Mouse (Mus musculus): ENCODE data around the gene Rrnad1. TPM values are rescaled to one million over a fixed set of nuclear protein-coding genes. Genes with fewer than 3 reads are reported as not detected.
A peak's percentile ranks its signal among the peaks of the same experiment; 100 is the strongest.

Gene Rrnad1
- total RNA-seq, 2 experiments from 2014 or later = 17.7 to 19.0 TPM

- intact Hi-C loops (cut with DNase I) = no loop called here
- no peak for DNase-seq (ENCODE audit: low spot score in 2 of 2)
Observed at GRCm38 (mm10) chr3:87952440-87952839, 21.9 kb upstream of the Rrnad1 start.

DNA sequence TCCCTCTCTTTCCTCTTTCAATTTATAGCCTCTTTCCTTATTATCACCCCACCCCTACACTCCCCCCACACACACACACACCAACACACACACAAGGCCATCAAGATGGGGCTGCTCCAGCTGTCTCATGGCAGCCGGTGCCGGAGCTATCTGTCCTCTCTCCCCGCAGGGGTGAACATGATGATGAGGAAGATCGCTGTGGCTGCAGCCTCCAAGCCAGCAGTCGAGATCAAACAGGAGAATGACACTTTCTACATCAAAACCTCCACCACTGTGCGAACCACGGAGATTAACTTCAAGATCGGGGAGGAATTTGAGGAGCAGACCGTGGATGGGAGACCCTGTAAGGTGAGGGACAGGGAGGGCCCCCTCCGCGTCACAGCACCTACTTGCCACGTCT lies 21.4 kb upstream of the Rrnad1 start:
- DNase-seq (ENCODE audit: low spot score in 2 of 2) = no peak
- intact Hi-C loops (cut with DNase I) = no loop called here

GRCm38 (mm10) chr3:87949955-87950515 lies 19.5 kb upstream of the Rrnad1 start:
- intact Hi-C loops (cut with DNase I) = no loop called here
- DNase-seq (ENCODE audit: low spot score in 2 of 2) = no peak

DNA sequence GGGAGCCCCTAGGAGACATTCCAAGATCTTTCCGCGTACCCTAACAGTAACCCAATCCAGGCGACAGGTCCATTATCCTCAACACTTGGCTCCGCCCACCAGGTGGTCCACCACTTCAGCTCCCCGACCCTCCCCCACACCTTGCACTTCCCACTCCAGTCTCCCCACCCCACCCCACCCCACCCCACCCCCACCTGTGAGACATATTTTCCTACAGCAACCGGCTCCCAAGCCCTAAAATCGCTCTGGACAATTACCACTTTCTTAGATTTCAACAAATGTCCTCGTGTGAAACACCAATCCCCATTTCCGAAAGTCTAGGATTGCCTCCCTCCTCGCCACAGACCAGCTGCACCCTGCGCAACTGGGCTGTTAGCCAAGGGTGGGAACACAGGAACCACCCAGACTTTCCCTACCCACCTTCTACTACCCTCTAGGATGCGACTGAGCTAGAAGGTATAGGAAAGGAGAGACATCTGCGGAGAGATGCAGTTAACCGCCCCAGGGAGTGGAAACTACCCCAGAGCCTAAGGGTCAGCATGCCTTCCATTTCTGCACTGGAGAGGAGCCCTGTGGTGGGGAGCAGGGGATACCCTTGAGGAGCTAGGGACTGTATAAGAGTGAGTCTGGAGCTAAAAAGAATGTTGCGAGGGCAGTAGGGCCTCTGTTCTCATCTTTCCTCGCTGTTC lies 18.9 kb upstream of the Rrnad1 start:
- intact Hi-C loops (cut with DNase I) = no loop called here
- no peak for DNase-seq (ENCODE audit: low spot score in 2 of 2)

DNA sequence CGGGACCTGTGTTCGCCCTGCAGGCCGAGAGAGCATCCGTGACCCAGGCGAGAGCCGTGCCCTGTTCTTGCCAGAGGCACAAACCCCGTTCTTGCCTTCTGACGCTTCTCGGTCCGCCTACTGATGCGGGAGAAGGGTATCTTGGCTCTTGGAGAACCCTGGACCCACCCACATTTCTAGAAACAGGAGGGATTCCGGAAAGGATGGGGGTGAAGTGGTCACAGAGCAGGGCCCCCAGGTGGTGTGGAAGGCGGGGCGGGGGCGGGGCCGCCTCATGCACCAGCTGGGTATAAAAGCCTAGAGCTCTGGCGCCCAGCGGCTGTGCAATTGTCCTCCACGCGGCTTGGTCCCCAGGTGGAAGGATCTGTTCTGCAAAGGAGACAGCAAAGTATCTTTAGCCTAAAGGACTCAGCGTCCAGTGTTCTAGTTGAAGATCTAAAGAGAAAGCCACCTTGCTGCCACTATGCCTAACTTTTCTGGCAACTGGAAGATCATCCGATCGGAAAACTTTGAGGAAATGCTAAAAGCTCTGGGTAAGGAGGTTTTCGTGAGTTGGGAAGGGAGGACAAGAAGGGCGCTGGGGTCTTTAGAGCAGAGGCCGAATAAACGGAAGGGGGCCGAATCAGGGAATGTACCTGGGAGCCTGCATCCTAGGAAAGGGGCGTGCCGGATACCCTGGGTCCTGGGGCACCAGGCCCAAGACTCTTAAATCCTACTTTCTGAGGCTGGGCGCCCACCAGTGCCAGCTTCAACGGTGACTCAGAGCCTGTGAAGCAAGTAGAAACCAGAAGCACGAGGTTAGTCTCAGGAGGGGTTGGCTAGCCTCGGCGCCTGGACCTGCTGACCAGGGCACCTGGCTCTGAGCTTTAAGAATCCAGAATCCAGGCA lies 18.1 kb upstream of the Rrnad1 start, which contains the start of gene Crabp2:
Crabp2 (plus strand) TSS at position 289 of the 888 bp plus-strand sequence.
- intact Hi-C loops (cut with DNase I) = no loop called here
- DNase-seq (ENCODE audit: low spot score in 2 of 2) = no peak

DNA sequence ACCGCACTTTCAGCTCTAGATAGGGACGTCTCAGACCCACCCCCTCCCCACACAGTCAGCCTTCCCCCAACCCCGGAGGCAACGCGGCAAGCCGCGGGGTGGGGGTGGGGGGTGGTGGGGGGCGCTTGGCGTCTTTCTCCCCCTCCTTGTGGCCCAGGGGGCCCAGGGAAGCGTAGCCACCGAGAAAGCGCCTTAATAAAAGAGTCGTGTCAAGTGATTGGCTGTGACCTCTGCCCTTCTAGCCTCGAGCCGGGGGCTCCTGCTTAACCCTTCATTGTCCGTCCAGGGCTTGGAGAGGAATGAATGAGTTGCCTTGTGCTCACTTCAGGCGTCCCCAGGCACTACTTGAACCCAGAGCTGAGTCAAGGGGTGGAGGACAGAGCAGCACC lies 17.3 kb upstream of the Rrnad1 start:
- intact Hi-C loops (cut with DNase I) = no loop called here
- no peak for DNase-seq (ENCODE audit: low spot score in 2 of 2)

- intact Hi-C loops (cut with DNase I) = no loop called here
- DNase-seq (ENCODE audit: low spot score in 2 of 2) = peak in 1 of 2 experiments; percentile 35
Observed at GRCm38 (mm10) chr3:87947056-87947810, 16.7 kb upstream of the Rrnad1 start.

DNA sequence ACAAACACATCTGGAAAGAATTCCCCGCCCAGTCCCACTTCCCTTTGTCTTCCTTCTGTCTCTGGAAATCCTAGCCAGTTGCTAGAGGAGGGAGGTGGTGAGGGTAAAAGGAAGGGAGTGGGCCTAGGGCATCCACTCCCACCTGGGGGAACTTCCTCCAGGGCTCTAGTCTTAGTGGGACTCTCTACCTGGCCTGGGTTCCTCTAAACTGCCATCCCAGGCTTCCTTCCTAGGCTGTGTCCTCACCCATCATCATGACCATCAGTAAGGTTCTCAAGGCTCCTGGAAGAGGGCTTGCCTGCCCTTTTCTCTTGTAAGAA lies 16.0 kb upstream of the Rrnad1 start:
- DNase-seq (ENCODE audit: low spot score in 2 of 2) = no peak
- intact Hi-C loops (cut with DNase I) = no loop called here

GRCm38 (mm10) chr3:87945781-87946540 lies 15.4 kb upstream of the Rrnad1 start:
- DNase-seq (ENCODE audit: low spot score in 2 of 2) = no peak
- intact Hi-C loops (cut with DNase I) = no loop called here

DNA sequence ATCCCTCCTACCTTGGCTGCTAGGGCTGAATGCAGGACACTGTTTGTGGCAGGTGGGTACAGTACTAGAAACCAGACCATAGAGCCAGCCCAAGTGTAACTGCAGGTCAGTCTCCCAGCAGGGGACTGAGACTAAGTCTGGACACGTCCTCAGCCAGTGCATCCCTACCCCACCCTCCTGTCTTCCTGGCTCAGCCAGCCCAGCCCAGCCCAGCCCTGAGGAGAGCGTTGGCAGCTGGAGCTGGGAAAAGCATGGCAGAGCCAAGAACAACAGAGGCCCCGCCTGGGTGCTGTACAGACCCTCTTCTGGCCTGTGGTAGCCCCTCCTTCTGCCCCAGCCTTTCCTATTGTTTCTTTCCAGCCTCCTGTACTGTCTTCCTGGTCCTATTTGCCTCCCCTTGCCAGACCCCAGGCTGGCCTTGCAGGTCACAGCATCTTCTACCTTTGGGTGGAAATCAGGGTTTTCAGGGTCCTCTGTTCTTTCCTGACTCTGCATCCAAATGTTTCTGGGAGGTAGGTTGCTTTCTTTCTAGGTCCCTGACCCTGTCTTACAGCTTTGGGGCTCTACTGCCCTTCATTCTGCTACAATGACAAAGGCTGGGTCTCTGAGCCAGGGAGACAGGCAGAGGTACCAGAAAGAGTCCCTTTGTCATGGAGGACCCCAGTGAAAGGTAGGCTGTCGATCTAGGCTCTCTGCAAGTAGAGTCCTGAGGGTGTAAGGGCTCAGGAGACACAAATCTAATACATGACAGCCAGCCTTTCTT lies 14.5 kb upstream of the Rrnad1 start:
- DNase-seq (ENCODE audit: low spot score in 2 of 2) = no peak
- intact Hi-C loops (cut with DNase I) = no loop called here

- DNase-seq (ENCODE audit: low spot score in 2 of 2) = no peak
- intact Hi-C loops (cut with DNase I) = no loop called here
Observed at GRCm38 (mm10) chr3:87943586-87943985, 13.1 kb upstream of the Rrnad1 start.

GRCm38 (mm10) chr3:87942471-87942870 lies 12.0 kb upstream of the Rrnad1 start:
- no peak for DNase-seq (ENCODE audit: low spot score in 2 of 2)
- intact Hi-C loops (cut with DNase I) = no loop called here

DNA sequence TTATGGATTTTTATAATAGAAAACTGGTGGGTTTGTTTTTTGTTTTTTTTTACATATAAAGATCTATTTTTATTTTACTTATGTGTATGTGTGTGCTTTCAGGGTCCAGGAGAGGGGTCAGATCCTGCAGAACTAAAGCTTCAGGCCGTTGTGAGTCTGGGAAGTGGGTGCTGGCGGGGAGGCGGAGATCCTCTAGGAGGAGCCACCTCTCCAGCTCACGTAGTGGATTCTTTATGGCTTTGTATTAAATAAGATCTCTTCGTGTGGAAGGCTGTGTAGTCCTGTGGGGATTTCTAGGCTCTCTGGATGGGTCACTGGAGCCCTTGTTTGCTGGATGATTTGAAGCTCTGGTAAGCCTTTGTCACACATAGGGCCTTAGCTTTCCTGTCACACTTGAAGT lies 10.1 kb upstream of the Rrnad1 start:
- intact Hi-C loops (cut with DNase I) = no loop called here
- no peak for DNase-seq (ENCODE audit: low spot score in 2 of 2)

DNA sequence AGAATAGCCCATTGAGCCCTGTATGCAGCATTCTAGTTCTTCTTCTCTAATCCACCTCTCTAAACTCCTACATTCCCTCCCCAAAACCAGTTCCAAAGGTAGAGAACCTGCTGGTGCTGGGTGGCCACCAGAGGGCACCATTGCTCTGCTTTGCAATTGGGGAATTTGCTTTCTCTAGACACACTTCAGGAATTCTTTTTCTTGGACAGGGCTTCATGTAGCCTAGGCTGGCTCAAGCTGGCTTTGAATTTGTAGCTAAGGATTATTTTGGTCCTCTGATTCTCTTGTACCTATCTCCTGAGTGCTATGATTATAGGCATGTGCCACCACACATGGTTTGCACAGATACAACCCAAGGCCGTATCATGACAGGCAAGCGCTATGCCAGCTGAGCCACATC lies 5.3 kb upstream of the Rrnad1 start:
- DNase-seq (ENCODE audit: low spot score in 2 of 2) = peak; percentile 71 to 83
- intact Hi-C loops (cut with DNase I) = loop anchor here (2.0 to 10.0 kb wide), 3 partner anchors 25 to 135 kb away; no protein-coding TSS in a partner anchor

DNA sequence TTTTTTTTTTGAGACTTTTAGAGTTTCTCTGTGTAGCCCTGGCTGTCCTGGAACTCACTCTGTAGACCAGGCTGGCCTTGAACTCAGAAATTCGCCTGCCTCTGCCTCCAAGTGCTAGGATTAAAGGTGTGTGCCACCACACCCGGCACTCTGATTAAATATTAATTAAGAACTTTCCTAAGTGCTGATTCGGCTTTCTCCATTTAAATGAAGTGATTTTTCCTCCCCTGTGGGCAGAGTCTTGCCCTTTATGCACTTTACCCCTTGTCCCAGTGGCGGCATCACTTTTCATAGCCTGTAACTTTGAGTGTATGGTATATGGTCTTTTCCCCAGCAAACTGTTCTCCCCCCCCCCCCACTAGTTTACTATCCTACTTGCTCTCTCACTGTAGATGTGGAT lies 4.7 kb upstream of the Rrnad1 start:
- intact Hi-C loops (cut with DNase I) = loop anchor here (2.0 to 10.0 kb wide), 3 partner anchors 26 to 136 kb away; no protein-coding TSS in a partner anchor
- no peak for DNase-seq (ENCODE audit: low spot score in 2 of 2)

DNA sequence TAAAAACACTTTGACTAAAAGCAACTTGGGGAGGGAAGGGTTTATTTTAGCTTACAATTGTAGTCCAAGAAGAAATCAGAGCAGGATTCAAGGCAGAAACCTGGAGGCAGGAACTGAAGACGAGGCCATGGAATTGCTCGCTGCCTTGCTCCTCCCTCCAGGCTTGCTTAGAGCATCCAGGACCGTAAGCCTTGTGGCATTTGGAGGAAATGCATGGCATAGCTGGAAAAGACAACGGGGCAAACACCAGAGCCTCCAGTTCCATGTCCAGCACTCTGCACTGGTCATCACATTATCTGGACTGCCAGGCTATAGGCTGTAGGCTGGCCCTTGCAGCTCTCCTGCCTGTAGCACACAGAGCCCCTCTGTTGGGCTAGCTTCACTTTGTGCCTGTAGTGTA lies 4.0 kb upstream of the Rrnad1 start:
- DNase-seq (ENCODE audit: low spot score in 2 of 2) = no peak
- intact Hi-C loops (cut with DNase I) = loop anchor here (2.0 to 10.0 kb wide), 3 partner anchors 26 to 136 kb away; no protein-coding TSS in a partner anchor

GRCm38 (mm10) chr3:87934026-87934425 lies 3.5 kb upstream of the Rrnad1 start:
- intact Hi-C loops (cut with DNase I) = loop anchor here (2.0 to 10.0 kb wide), 3 partner anchors 27 to 137 kb away; no protein-coding TSS in a partner anchor
- no peak for DNase-seq (ENCODE audit: low spot score in 2 of 2)

Measured in left cerebral cortex, postnatal 14 days (tissue).